Mouse (Mus musculus) ovary, postnatal 36 days (tissue): ENCODE measurements around the gene Iqcj.
"Not testable (repeated sequence)": the region's sequence is repeated elsewhere in the genome, so short reads cannot be mapped to it uniquely, and the experiment has no call there.

Experiments used
- DNase-seq: peaks from one replicate; pipeline ENCODE4 v3.0.0; 2022; ENCODE audit warnings: low spot score, mixed read lengths

Gene Iqcj

DNA sequence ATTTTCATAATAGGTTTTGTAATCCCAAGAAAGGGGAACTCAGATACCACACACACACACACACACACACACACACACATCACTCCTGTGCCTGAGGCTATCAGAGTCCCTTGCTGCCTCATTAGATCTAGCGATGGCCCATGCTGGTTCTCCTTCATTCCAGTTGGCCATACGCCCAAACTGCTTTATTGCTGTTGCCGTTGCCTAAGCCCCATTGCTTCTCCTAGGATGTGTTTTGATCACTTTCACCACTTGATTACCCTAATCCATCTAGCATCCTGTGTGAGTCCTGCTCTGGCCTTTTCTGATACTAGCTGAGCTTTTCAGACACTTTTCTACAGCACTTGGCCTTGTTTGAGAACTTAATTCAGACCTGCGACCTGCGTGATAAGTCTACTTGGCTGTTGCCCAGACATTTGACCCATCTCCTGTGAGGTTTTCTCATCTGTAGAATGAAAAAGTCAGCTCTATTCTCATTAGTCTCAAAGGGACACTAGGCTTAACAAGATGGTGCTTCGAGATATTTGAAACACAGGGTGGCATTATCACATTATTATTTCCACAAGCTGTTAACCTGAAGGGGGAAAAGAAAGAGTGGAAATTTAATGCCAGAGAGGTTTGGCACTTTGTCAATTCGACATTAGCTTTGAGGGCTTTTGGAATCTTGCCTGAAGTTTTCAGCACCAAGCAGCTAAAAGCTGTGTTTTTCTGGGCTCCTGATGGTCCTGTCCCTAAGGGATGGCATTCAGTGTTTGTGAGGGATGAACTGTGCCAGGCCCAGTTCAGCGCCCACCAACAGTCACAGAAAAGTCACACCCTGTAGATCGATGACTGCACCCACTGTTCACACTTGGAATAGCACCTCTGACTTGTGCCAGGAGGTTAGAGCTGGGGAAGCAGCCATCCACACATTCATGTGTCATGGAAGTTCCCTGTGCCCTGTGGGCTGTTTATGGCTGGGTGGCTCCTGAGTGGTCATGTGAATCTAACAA is 179.7 kb downstream of the Iqcj start:
- no peak for DNase-seq

DNA sequence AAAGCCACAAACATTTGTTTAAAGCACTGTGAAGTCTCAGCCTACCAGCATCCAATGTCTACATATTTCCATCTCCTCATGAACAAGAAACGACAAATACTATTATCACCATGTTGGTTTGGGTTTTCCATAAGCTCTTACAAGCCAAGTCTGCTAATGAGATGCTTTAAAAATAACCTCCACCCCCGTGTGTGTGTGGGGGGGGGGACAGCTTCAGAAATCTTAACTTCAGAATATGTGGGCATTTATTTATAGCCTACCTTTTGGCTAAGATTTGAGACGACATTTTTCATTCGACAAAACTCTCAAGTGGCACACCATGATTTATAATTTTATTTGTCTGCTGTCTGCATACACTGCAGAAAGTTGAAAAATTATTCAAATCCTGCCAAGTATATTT is 185.4 kb downstream of the Iqcj start:
- no peak for DNase-seq

DNA sequence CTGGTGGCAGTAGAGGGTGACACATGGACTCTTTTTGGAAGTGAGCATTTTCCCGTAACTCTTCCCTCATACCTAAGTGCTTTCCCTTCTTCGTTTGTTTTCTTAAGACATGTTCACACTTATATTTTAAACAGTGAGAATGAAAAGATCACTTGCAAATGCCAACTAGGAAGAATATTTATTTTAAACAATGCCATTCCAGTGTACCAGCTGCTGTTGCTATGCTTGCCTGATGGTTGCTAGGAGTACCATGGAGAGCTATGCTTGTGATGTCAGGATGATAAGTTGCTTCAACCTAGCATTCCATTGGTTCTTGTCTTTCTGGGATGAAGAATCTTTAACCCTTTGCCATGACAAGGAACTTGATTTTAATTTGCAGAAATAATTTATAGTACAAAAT is 193.0 kb downstream of the Iqcj start:
- no peak for DNase-seq

DNA sequence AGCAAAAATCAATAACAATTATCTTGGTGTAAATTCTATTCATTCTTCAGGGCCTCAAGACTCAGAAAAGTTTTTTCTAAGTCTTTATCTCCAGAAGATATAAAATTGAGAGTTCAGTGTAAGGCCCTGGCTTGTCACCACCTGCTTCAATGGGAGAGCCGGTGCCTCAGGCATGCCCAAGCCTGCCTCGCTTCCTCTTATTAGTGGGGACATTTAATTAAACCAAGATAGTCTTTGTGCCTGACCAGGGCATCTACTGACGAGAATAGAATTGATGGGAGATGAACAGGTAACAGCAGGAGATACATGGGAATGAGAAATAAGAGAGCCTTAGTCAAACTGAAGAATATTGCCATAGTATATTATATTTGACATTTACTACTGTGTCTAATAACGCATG is 200.1 kb downstream of the Iqcj start:
- DNase-seq: no peak

- no peak for DNase-seq
These were observed 204.9 kb downstream of the Iqcj start for GRCm38 (mm10) chr3:68096724-68097431.

GRCm38 (mm10) chr3:68099561-68099960 is 207.5 kb downstream of the Iqcj start:
- DNase-seq: not testable (repeated sequence)

DNA sequence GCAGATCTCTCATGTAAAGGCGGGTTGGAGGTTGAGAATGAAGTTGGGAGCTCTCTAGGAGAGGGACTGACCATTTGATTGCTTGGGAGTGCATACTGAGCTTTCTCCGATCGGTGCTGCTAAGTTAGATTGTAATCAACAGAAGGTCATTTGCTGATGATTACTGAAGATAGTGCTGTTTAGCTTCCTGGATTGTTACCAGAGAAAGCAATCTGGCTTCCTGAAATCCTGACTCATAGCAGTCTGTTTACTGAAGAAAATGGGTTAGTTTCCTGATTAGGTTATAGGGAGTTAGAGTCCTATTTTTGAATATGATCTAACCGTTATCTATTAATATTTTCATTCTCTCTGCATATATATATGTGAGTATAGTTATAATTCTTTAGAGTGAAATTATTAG is 209.3 kb downstream of the Iqcj start:
- no peak for DNase-seq

GRCm38 (mm10) chr3:68105081-68105685 is 213.2 kb downstream of the Iqcj start:
- DNase-seq: no peak
